Mouse (Mus musculus) intestine, embryonic 16.5 days (tissue): ENCODE results near the gene Tubg1. TPM values are rescaled to one million over a fixed set of nuclear protein-coding genes. Genes with fewer than 3 reads are reported as not detected.

Experiments used
- ATAC-seq: fragments of 200-750 bp; cut with Nextera tagmentation; 2 replicates; pipeline ENCODE4 v1.8.0; 2017; ENCODE audit warnings: moderate TSS enrichment, moderate library complexity
- H3K27ac ChIP-seq: fragments of 300-500 bp; sonication (generic); 2 replicates; pipeline ENCODE4 v1.5.1; 2014; ENCODE audit warnings: mild to moderate bottlenecking, low read length
- H3K27me3 ChIP-seq: fragments of 300-500 bp; sonication (generic); replicated peaks from 2 replicates; pipeline ENCODE4 v1.6.1; 2014; ENCODE audit warnings: low read length, control low read depth, mixed read lengths; ENCODE audit not compliant: control insufficient read depth, insufficient read depth
- H3K36me3 ChIP-seq: fragments of 300-500 bp; sonication (generic); 2 replicates; pipeline ENCODE4 v1.6.1; 2014; ENCODE audit warnings: low read length, control low read depth; ENCODE audit not compliant: control insufficient read depth, insufficient read depth
- H3K4me1 ChIP-seq: fragments of 300-500 bp; sonication (generic); 2 replicates; pipeline ENCODE4 v1.6.1; 2014; ENCODE audit warnings: low read length, control low read depth, mixed read lengths; ENCODE audit not compliant: control insufficient read depth, insufficient read depth
- H3K4me2 ChIP-seq: fragments of 300-500 bp; sonication (generic); 2 replicates; pipeline ENCODE4 v1.6.1; 2014; ENCODE audit warnings: low read depth, low read length, control low read depth
- H3K4me3 ChIP-seq: fragments of 300-500 bp; sonication (generic); 2 replicates; pipeline ENCODE4 v1.5.1; 2014; ENCODE audit warnings: mild to moderate bottlenecking, low read length
- H3K9ac ChIP-seq: fragments of 300-500 bp; sonication (generic); 2 replicates; pipeline ENCODE4 v1.6.1; 2014; ENCODE audit warnings: low read depth, low read length
- H3K9me3 ChIP-seq: fragments of 300-500 bp; sonication (generic); 2 replicates; pipeline ENCODE4 v1.6.1; 2016; ENCODE audit warnings: low read length, control low read depth; ENCODE audit not compliant: control insufficient read depth
- WGBS: fragments of 180-500 bp; shearing (Covaris S2); extraction: QIAGEN DNeasy Blood & Tissue Kit; methylation state at CpG from one replicate; pipeline ENCODE4 v1.1.7; 2014; 5-methylcytosine and 5-hydroxymethylcytosine counted together
- polyA plus RNA-seq: library from polyadenylated mRNA; unstranded; fragments of >200 nt; fragmentation: Nextera tagmentation; extraction: Ambion mirVana; gene quantifications from 2 replicates; pipeline ENCODE4 v1.2.1, GENCODE M21; 2015

Tubg1 gene
- polyA plus RNA-seq, 1 experiment from 2014 or later, result 56.3 TPM

DNA sequence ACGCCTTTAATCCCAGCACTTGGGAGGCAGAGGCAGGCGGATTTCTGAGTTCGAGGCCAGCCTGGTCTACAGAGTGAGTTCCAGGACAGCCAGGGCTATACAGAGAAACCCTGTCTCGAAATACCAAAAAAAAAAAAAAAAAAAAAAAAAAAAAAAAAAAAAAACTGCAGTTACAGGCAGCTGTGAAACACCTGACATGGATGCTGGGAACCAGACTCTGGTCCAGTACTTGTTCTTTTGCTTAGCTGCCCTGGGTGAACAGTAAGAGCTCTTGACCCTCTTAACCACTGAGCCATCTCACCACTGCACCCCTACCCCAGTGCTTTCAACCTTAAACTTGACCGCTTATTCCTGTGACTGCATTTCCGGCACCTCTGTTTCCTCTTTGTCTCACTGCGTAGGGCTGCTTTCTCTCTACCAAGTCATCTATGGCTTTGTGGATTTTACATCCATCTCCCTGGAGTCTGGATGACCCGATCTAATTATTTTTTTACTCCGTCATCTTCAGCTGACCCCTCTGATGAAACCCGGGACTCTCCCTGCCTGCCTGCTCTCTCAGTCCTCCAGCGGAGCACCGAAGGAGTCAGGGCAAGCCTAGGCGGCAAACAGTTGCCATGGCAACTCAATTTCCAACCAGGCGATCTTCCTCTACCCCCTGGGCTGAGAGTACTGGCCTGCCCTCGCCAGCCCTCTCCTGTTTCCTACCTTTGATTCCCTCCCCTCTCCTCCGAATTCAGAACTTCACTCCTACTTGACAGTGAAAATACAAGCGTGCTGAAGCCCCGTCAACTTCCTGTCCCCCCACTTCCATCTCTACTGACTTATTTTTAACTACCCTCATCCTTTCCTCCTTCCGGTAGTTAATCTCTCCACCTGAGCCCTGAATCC, 23.8 kb downstream of the Tubg1 start:
- Histone ChIP-seq H3K27ac (no peak overlapping the region), H3K9me3 (no peaks in the 10 kb centered on the region), H3K9ac (peak overlapping the region; percentile 48), H3K4me2 (peak overlapping the region; percentile 52), H3K4me1 (peaks cover 16% of the 10 kb centered on the region), H3K27me3 (no peaks in the 10 kb centered on the region), H3K4me3 (peak overlapping the region; percentile 29), H3K36me3 (no peaks in the 10 kb centered on the region)
- WGBS, result 25% methylated on average over 18 of the region's 19 CpGs
- ATAC-seq, result 0 out of 2 replicates have a peak, but pooled peaks have one; percentile 44

GRCm38 (mm10) chr11:101146377-101146776, 26.6 kb downstream of the Tubg1 start:
- no peak overlapping the region for H3K27ac ChIP-seq
- H3K27me3 ChIP-seq, result no peaks in the 10 kb centered on the region
- H3K9me3 ChIP-seq, result no peaks in the 10 kb centered on the region
- H3K9ac ChIP-seq, result no peak overlapping the region
- H3K36me3 ChIP-seq, result no peaks in the 10 kb centered on the region
- H3K4me1 ChIP-seq, result peaks cover 20% of the 10 kb centered on the region
- no peak overlapping the region for H3K4me2 ChIP-seq
- H3K4me3 ChIP-seq, result no peak overlapping the region
- 34% methylated on average over 10 of the region's 10 CpGs for WGBS
- ATAC-seq, result no peak

GRCm38 (mm10) chr11:101148751-101149150, 29.0 kb downstream of the Tubg1 start:
- no peak for ATAC-seq
- 62% methylated on average over 10 of the region's 10 CpGs for WGBS
- Histone ChIP-seq H3K36me3 (no peaks in the 10 kb centered on the region), H3K27me3 (no peaks in the 10 kb centered on the region), H3K4me3 (no peak overlapping the region), H3K9me3 (no peaks in the 10 kb centered on the region), H3K27ac (peak overlapping the region; percentile 80), H3K4me1 (peaks cover 16% of the 10 kb centered on the region), H3K4me2 (no peak overlapping the region), H3K9ac (peak overlapping the region; percentile 41)

- Histone ChIP-seq H3K27me3 (no peaks in the 10 kb centered on the region), H3K4me3 (no peak overlapping the region), H3K27ac (peak overlapping the region; percentile 80), H3K36me3 (no peaks in the 10 kb centered on the region), H3K4me1 (peaks cover 13% of the 10 kb centered on the region), H3K9ac (peak overlapping the region; percentile 41), H3K4me2 (no peak overlapping the region), H3K9me3 (no peaks in the 10 kb centered on the region)
- WGBS, result 31% methylated on average over 9 of the region's 9 CpGs
- ATAC-seq, result peak; percentile 61
Observed at GRCm38 (mm10) chr11:101149178-101150105, 29.7 kb downstream of the Tubg1 start.

DNA sequence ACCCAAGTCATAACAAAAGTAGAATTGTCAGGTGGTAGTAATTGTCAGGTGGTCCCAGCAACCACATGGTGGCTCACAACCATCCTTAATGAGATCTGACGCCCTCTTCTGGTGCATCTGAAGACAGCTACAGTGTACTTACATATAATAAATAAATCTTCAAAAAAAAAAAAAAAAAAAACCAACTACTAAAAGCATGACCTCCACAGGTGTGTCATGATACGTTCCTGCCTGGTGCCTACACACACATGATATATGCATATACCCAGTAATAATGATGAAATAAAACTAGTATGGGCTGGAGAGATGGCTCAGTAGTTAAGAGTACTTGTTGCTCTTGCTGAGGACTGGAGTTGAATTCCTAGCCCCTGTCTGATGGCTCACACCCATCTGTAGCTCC, 31.3 kb downstream of the Tubg1 start:
- Histone ChIP-seq H3K27ac (no peak overlapping the region), H3K4me1 (peaks cover 22% of the 10 kb centered on the region), H3K4me2 (no peak overlapping the region), H3K36me3 (no peaks in the 10 kb centered on the region), H3K9ac (no peak overlapping the region), H3K9me3 (no peaks in the 10 kb centered on the region), H3K4me3 (no peak overlapping the region), H3K27me3 (no peaks in the 10 kb centered on the region)
- no peak for ATAC-seq
- WGBS, result 59% methylated on average over 2 of the region's 2 CpGs

GRCm38 (mm10) chr11:101152825-101153224, 33.1 kb downstream of the Tubg1 start:
- H3K4me3 ChIP-seq, result no peak overlapping the region
- H3K4me2 ChIP-seq, result no peak overlapping the region
- H3K4me1 ChIP-seq, result peaks cover 25% of the 10 kb centered on the region
- WGBS, result 58% methylated on average over 1 of the region's 1 CpGs
- no peak overlapping the region for H3K27ac ChIP-seq
- no peaks in the 10 kb centered on the region for H3K36me3 ChIP-seq
- ATAC-seq, result peak; percentile 67
- H3K9me3 ChIP-seq, result no peaks in the 10 kb centered on the region
- no peaks in the 10 kb centered on the region for H3K27me3 ChIP-seq
- H3K9ac ChIP-seq, result no peak overlapping the region

GRCm38 (mm10) chr11:101154648-101155047, 34.9 kb downstream of the Tubg1 start:
- H3K4me2 ChIP-seq, result no peak overlapping the region
- ATAC-seq, result no peak
- H3K4me3 ChIP-seq, result no peak overlapping the region
- H3K9ac ChIP-seq, result no peak overlapping the region
- H3K9me3 ChIP-seq, result no peaks in the 10 kb centered on the region
- H3K27me3 ChIP-seq, result no peaks in the 10 kb centered on the region
- H3K27ac ChIP-seq, result no peak overlapping the region
- peaks cover 14% of the 10 kb centered on the region for H3K4me1 ChIP-seq
- no peaks in the 10 kb centered on the region for H3K36me3 ChIP-seq

GRCm38 (mm10) chr11:101155151-101155550, 35.4 kb downstream of the Tubg1 start:
- Histone ChIP-seq H3K4me2 (no peak overlapping the region), H3K4me3 (no peak overlapping the region), H3K27me3 (no peaks in the 10 kb centered on the region), H3K27ac (no peak overlapping the region), H3K9ac (no peak overlapping the region), H3K36me3 (no peaks in the 10 kb centered on the region), H3K9me3 (no peaks in the 10 kb centered on the region), H3K4me1 (peaks cover 13% of the 10 kb centered on the region)
- ATAC-seq, result no peak
- WGBS, result 65% methylated on average over 6 of the region's 6 CpGs

DNA sequence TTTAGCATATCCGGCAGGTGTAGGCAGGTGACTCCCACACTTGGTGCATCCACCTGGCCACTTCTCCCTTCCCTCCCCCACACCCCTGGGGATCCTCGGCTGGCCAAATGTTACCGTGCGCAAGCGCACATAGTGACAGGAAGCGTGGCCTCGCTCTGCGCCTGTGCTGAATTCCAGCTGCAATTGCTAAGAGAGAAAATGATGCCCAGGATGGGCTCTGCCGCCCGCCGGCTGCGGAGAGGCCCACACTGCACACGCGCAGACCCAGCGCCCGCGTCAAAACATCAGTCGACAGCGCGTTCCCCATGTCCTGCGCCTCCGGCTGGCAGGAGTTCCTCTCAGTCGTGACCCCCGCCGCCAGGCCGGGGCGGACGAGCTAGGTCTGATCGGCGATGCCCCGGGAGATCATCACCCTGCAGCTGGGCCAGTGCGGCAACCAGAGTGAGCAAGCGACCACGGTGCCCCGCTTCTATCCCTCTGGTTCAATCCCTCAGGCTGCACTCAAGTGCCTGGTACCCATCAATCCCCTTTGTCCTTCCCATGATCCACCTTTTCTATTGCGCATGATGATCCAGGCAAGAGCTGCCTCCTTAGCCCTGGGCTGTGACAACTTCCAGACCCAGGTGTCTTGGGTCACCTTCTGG, 36.1 kb downstream of the Tubg1 start, which contains the start of gene Tubg2:
TSS of gene Tubg2 (plus strand) at position 180 of the 644 bp plus-strand sequence.
- ATAC-seq, result peak; percentile 69
- peak within 1 kb of the TSS; percentile 24; the same call in 1 of the 2 replicates for H3K27ac ChIP-seq
- H3K9me3 ChIP-seq, result no peaks in the 10 kb centered on the region
- peaks cover 13% of the 10 kb centered on the region for H3K4me1 ChIP-seq
- WGBS, result 4% methylated on average over 36 of the region's 36 CpGs
- H3K27me3 ChIP-seq, result no peaks in the 10 kb centered on the region
- peak within 1 kb of the TSS; percentile 84 for H3K4me2 ChIP-seq
- peak within 1 kb of the TSS; percentile 55 for H3K4me3 ChIP-seq
- H3K9ac ChIP-seq, result peak within 1 kb of the TSS; percentile 72
- H3K36me3 ChIP-seq, result no peaks in the 10 kb centered on the region
